Mouse (Mus musculus): ENCODE results near the gene Gcnt2.
A peak's percentile ranks its signal among the peaks of the same experiment; 100 is the strongest.

The Gcnt2 gene

GRCm38 (mm10) chr13:41000140-41000925 lies 140.8 kb downstream of the Gcnt2 start:
- no peak for DNase-seq (ENCODE audit: low spot score)

GRCm38 (mm10) chr13:41000926-41001639 lies 141.5 kb downstream of the Gcnt2 start, which contains the start of gene Pak1ip1:
Gene Pak1ip1 (plus strand): TSS chr13:41001023.
- peak; percentile 93 for DNase-seq (ENCODE audit: low spot score)

- DNase-seq (ENCODE audit: low spot score): no peak
Measured at GRCm38 (mm10) chr13:41002001-41002400, 142.4 kb downstream of the Gcnt2 start.

- DNase-seq (ENCODE audit: low spot score): no peak
Measured at GRCm38 (mm10) chr13:41006244-41006643, 146.7 kb downstream of the Gcnt2 start.

- DNase-seq (ENCODE audit: low spot score): no peak
Measured at GRCm38 (mm10) chr13:41008271-41008670, 148.7 kb downstream of the Gcnt2 start.

GRCm38 (mm10) chr13:41008946-41009345 lies 149.4 kb downstream of the Gcnt2 start:
- no peak for DNase-seq (ENCODE audit: low spot score)

All from T-cell, adult 2 months (primary cell).